Mouse (Mus musculus) ovary, postnatal 14 days (tissue): ENCODE measurements at regions not wholly inside any gene's neighbourhood (a gene's known extent, or its start where the extent isn't known, plus 50 kb on each side); places are given as distances from the start of the nearest gene placed in this dataset.
"Not testable (repeated sequence)": the region's sequence is repeated elsewhere in the genome, so short reads cannot be mapped to it uniquely, and the experiment has no call there.

Source experiments
- DNase-seq: peaks from one replicate; pipeline ENCODE4 v3.0.0; 2022; ENCODE audit warnings: low spot score

GRCm38 (mm10) chr4:110038696-110039095, 60.8 kb downstream of the Dmrta2 start:
- DNase-seq, result no peak

GRCm38 (mm10) chr4:110044851-110045618, 67.2 kb downstream of the Dmrta2 start:
- no peak for DNase-seq

GRCm38 (mm10) chr4:110045651-110046269, 67.9 kb downstream of the Dmrta2 start:
- no peak for DNase-seq

GRCm38 (mm10) chr4:110046270-110046651, 68.4 kb downstream of the Dmrta2 start:
- no peak for DNase-seq

- peak; percentile 81 for DNase-seq
These were observed 72.8 kb downstream of the Dmrta2 start for GRCm38 (mm10) chr4:110050393-110051280.

- DNase-seq, result no peak
These were observed 73.4 kb downstream of the Dmrta2 start for GRCm38 (mm10) chr4:110051281-110051665.

GRCm38 (mm10) chr4:110051872-110052271, 74.0 kb downstream of the Dmrta2 start:
- DNase-seq, result no peak

- DNase-seq, result no peak
These were observed 75.1 kb downstream of the Dmrta2 start for GRCm38 (mm10) chr4:110052998-110053397.

GRCm38 (mm10) chr4:110073836-110074235, 96.0 kb downstream of the Dmrta2 start:
- no peak for DNase-seq

- no peak for DNase-seq
These were observed 105.5 kb downstream of the Dmrta2 start for GRCm38 (mm10) chr4:110083371-110083770.

GRCm38 (mm10) chr4:110087570-110088247, 109.9 kb downstream of the Dmrta2 start:
- DNase-seq, result peak; percentile 71

GRCm38 (mm10) chr4:110093040-110093820, 115.4 kb downstream of the Dmrta2 start:
- no peak for DNase-seq

- DNase-seq, result no peak
These were observed 116.7 kb downstream of the Dmrta2 start for GRCm38 (mm10) chr4:110094541-110094940.

- DNase-seq, result no peak
These were observed 118.1 kb downstream of the Dmrta2 start for GRCm38 (mm10) chr4:110095760-110096593.

- DNase-seq, result not testable (repeated sequence)
These were observed 126.3 kb downstream of the Dmrta2 start for GRCm38 (mm10) chr4:110104119-110104518.

GRCm38 (mm10) chr4:110106620-110107243, 128.9 kb downstream of the Dmrta2 start:
- DNase-seq, result no peak

- peak; percentile 20 for DNase-seq
These were observed 141.6 kb downstream of the Dmrta2 start for GRCm38 (mm10) chr4:110119438-110119837.

GRCm38 (mm10) chr4:110119874-110120273, 142.0 kb downstream of the Dmrta2 start:
- DNase-seq, result no peak

- DNase-seq, result no peak
These were observed 142.9 kb downstream of the Dmrta2 start for GRCm38 (mm10) chr4:110120761-110121160.

GRCm38 (mm10) chr4:110121447-110121846, 143.6 kb downstream of the Dmrta2 start:
- no peak for DNase-seq
